Mouse (Mus musculus) left cerebral cortex, adult 18-20 months (tissue): ENCODE data around the gene Syngr1. TPM values are rescaled to one million over a fixed set of nuclear protein-coding genes. Genes with fewer than 3 reads are reported as not detected.

ENCODE experiments used
- microRNA-seq, 2 experiments: library from miRNA; unstranded; fragments of <30 nt; microRNA quantifications; one replicate each; pipeline ENCODE4 v1.2.0; 2021
- total RNA-seq, 2 experiments: library from RNA; stranded (reverse); gene quantifications; 2 replicates each; pipeline ENCODE4 v1.2.3; 2021

Syngr1 gene
- total RNA-seq, 2 experiments from 2014 or later = 421 to 438 TPM

Small RNA genes lying within 50 kb of the gene (microRNA-seq; reads per million reads assigned to microRNA genes)
- 40.0 to 74.2 reads per million in 2 experiments for gene Snord43

Other genes with a start within 250 kb of the Syngr1 start
- gene Apobec3, start 199.7 kb upstream of the Syngr1 start, total RNA-seq = 1 to 10 TPM; 4.3 to 5.0 TPM
- 10 to 100 TPM; 59.6 to 61.7 TPM for gene Cbx7, start 120.2 kb upstream of the Syngr1 start, total RNA-seq
- 10 to 100 TPM; 28.5 to 37.6 TPM for gene Pdgfb, start 76.4 kb upstream of the Syngr1 start, total RNA-seq
- 100 to 1,000 TPM; 526 to 554 TPM for gene Rpl3, start 534 bp downstream of the Syngr1 start, total RNA-seq
- 10 to 100 TPM; 23.8 to 25.7 TPM for gene Tab1, start 41.8 kb downstream of the Syngr1 start, total RNA-seq
- 100 to 1,000 TPM; 124 TPM for gene Mgat3, start 82.4 kb downstream of the Syngr1 start, total RNA-seq
- 10 to 100 TPM; 34.1 to 35.3 TPM for gene Mief1, start 142.7 kb downstream of the Syngr1 start, total RNA-seq
- 10 to 100 TPM; 19.0 to 19.4 TPM for gene AC140267.1, start 144.5 kb downstream of the Syngr1 start, total RNA-seq
- gene Atf4, start 163.8 kb downstream of the Syngr1 start, total RNA-seq = 100 to 1,000 TPM; 126 to 133 TPM
- gene Rps19bp1, start 173.0 kb downstream of the Syngr1 start, total RNA-seq = 10 to 100 TPM; 41.9 to 42.4 TPM
- 10 to 100 TPM; 58.9 to 60.7 TPM for gene Cacna1i, start 195.9 kb downstream of the Syngr1 start, total RNA-seq